Mouse (Mus musculus): ENCODE data around the gene Mov10l1.

GRCm38 (mm10) chr15:89046356-89046755 is 63.6 kb downstream of the Mov10l1 start:
- no peak for TF ChIP-seq POLR2A (IDR thresholded peaks at IDR 0.05; ENCODE audit: insufficient read depth, low read length)
- TF ChIP-seq CTCF (IDR thresholded peaks at IDR 0.05; ENCODE audit: low read depth, low read length) = no peak

All from ES-Bruce4 (cell line).